Mouse (Mus musculus): ENCODE results near the gene Aldob. TPM values are rescaled to one million over a fixed set of nuclear protein-coding genes. Genes with fewer than 3 reads are reported as not detected.

Aldob gene
- 0.18 TPM in 2 replicates for polyA plus RNA-seq (2015; fragmentation: Nextera tagmentation; extraction: Ambion mirVana)

DNA sequence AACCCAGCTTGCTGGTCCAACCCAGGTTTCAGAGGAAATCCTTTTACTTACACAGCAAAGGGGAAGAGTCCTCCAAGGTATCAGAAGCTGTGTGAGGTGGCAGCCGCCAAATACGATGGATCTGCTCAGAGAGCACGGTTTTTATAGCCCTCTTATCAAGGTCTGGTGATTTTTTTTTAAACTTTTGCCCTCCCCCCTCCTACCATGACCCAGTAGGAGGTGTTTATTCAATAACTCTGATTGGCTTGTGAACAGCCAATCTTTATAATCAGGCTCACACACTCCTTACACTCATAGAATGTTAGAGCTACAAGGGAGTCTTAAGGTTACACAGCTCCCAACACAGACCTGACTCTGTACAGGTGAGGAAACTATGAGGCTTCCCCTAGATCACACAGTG is at the start of gene Aldob:
Gene Aldob (minus strand): TSS at position 164 of the 400 bp plus-strand sequence.
- Histone ChIP-seq H3K4me3 (no peak within 1 kb of the TSS), H3K9ac (replicated peaks) (no peak within 1 kb of the TSS), H3K36me3 (no peaks in the 10 kb centered on the region), H3K4me1 (no peaks in the 10 kb centered on the region), H3K9me3 (no peaks in the 10 kb centered on the region), H3K27me3 (no peaks in the 10 kb centered on the region), H3K27ac (replicated peaks) (no peak within 1 kb of the TSS), H3K4me2 (replicated peaks) (no peak within 1 kb of the TSS)
- 74% methylated on average over 3 of the region's 3 CpGs for WGBS
- no peak for ATAC-seq (replicated peaks)

DNA sequence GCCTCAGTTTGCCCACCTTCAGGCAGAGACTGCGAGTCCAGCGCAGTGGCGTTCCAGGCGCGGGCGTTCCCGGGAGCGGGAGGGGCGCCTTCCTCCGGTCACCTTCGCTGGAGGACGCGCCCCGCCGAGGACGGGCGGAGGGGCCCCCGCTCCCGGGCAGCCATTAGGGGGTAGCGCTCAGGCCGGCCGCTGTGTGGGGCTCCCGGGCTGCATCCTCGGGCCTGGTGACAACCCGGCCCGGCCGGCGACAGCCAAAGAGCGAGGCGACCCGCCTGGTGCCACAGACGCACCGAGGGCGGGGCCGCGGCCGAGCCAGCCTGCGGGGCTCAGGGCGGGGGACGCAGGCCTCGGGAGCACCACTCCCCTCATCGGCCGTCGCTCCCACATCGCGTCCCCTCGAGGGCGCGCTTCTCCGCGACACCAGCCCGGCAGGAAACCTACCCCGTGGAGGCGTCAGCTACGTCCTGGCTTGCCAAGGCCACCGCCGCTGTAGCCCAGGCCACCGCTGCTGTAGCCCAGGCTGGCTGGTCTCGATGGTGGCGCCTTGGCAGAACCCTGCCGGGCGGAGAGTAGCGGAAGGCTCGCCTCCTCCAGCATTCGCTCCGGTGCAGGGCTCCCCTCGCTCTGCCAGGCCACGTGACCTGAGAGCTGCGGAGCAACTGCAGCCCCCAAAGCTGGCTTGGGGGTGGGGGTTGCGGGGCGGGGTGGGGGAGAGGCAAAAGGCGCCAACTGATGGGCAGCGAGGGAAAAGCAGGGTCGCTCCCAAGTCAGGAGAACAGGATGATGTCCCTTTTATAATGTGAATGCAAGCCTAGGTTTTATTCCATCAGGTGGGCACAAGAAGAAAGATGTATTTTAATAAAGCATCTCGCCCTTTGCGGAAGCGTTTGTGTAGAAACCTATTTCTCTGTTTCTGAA is 48.1 kb upstream of the Aldob start, which contains the start of gene Tmem246:
Gene Tmem246 (minus strand): TSS at position 694 of the 918 bp plus-strand sequence.
- peaks cover 10% of the 10 kb centered on the region for H3K4me1 ChIP-seq
- H3K27me3 ChIP-seq: no peaks in the 10 kb centered on the region
- WGBS: under 1% methylated on average over 77 of the region's 77 CpGs
- H3K36me3 ChIP-seq: no peaks in the 10 kb centered on the region
- ATAC-seq (replicated peaks): peak; percentile 96
- no peaks in the 10 kb centered on the region for H3K9me3 ChIP-seq
- H3K9ac ChIP-seq (replicated peaks): peak within 1 kb of the TSS; percentile 74
- peak within 1 kb of the TSS; percentile 83 for H3K27ac ChIP-seq (replicated peaks)
- H3K4me2 ChIP-seq (replicated peaks): peak within 1 kb of the TSS; percentile 89
- H3K4me3 ChIP-seq: peak within 1 kb of the TSS; percentile 86

DNA sequence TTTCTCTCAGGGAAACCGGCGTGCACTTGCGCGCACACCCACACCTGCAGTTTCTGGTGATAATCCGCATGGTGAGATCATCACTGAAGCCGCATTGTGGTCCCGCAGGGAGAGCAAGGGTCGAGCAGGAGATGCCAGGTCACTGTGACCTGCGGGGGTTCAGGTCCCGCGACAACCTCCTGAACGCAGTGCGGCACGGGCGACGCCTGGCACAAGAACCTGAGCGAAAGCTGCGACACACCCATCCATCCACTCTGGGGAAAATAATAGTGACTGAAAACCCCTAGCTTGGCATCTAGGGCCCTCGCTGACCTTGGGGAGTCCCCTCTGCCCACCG is 47.5 kb upstream of the Aldob start:
- ATAC-seq (replicated peaks): no peak; the same call in 1 of the 2 replicates
- peak overlapping the region; percentile 74 for H3K9ac ChIP-seq (replicated peaks)
- H3K4me1 ChIP-seq: peaks cover 10% of the 10 kb centered on the region
- peak overlapping the region; percentile 89 for H3K4me2 ChIP-seq (replicated peaks)
- no peaks in the 10 kb centered on the region for H3K9me3 ChIP-seq
- peak overlapping the region; percentile 83 for H3K27ac ChIP-seq (replicated peaks)
- H3K4me3 ChIP-seq: peak overlapping the region; percentile 86
- 1% methylated on average over 20 of the region's 20 CpGs for WGBS
- H3K36me3 ChIP-seq: no peaks in the 10 kb centered on the region
- H3K27me3 ChIP-seq: no peaks in the 10 kb centered on the region

DNA sequence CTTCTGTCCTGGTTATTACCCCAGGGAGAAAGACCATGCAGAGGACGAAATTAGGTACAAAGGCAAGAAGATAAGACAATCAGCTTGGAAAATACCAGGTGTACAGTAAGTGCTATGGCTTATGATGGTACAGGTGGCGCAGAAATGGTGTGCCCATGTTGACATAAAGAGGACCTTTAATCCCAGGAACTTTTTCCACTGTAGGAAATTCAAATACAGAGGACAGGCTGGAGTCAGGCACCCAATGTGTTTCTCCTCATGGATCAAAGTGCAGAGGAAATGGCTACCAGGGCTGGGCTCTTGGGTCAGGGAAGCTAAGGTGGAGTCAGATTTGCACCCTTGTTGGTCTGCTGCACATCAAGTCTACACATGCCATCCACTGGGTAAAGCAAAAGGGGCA is 40.8 kb upstream of the Aldob start:
- no peaks in the 10 kb centered on the region for H3K4me1 ChIP-seq
- no peak for ATAC-seq (replicated peaks)
- no peaks in the 10 kb centered on the region for H3K9me3 ChIP-seq
- no peak overlapping the region for H3K27ac ChIP-seq (replicated peaks)
- no peak overlapping the region for H3K4me3 ChIP-seq
- 82% methylated on average over 2 of the region's 2 CpGs for WGBS
- peaks cover 18% of the 10 kb centered on the region; the same call in 1 of the 2 replicates for H3K36me3 ChIP-seq
- no peak overlapping the region for H3K9ac ChIP-seq (replicated peaks)
- H3K27me3 ChIP-seq: no peaks in the 10 kb centered on the region
- H3K4me2 ChIP-seq (replicated peaks): no peak overlapping the region

DNA sequence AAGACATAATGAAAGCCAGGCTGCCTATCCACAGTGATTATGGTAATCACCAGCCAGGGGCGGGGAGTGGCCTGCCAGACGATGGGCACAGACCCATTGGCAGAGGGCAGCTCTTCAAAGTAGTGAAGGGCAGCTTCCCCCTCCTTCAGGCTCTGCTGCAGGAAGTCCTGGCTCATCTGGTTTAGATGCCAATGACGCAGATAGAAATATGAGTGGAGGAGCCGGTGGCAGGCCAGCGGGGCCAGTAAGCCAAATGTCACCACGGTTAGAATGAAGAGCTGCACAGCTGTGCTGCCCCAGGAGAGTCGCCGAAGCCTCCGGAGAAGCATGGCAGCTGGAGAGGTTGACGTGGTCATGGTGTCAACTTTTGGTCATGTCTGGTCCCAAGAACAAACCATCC is 37.5 kb upstream of the Aldob start:
- Histone ChIP-seq H3K4me3 (no peak overlapping the region), H3K27ac (replicated peaks) (no peak overlapping the region), H3K9ac (replicated peaks) (no peak overlapping the region), H3K9me3 (no peaks in the 10 kb centered on the region), H3K36me3 (peaks cover 21% of the 10 kb centered on the region; the same call in 1 of the 2 replicates), H3K27me3 (no peaks in the 10 kb centered on the region), H3K4me2 (replicated peaks) (no peak overlapping the region), H3K4me1 (peaks cover 11% of the 10 kb centered on the region)
- no peak for ATAC-seq (replicated peaks)
- WGBS: 94% methylated on average over 10 of the region's 10 CpGs

GRCm38 (mm10) chr4:49585524-49586101 is 36.3 kb upstream of the Aldob start:
- 80% methylated on average over 7 of the region's 7 CpGs for WGBS
- ATAC-seq (replicated peaks): no peak; the same call in 1 of the 2 replicates
- peaks cover 11% of the 10 kb centered on the region for H3K4me1 ChIP-seq

GRCm38 (mm10) chr4:49583965-49584831 is 34.9 kb upstream of the Aldob start:
- ATAC-seq (replicated peaks): no peak
- Histone ChIP-seq H3K4me1 (peaks cover 11% of the 10 kb centered on the region), H3K4me3 (no peak overlapping the region), H3K27me3 (no peaks in the 10 kb centered on the region), H3K9me3 (no peaks in the 10 kb centered on the region), H3K36me3 (peaks cover 21% of the 10 kb centered on the region; the same call in 1 of the 2 replicates), H3K4me2 (replicated peaks) (no peak overlapping the region), H3K9ac (replicated peaks) (no peak overlapping the region), H3K27ac (replicated peaks) (no peak overlapping the region)
- WGBS: 30% methylated on average over 14 of the region's 14 CpGs

More at GRCm38 (mm10) chr4:49585524-49586101, 36.3 kb upstream of the Aldob start:
- no peak overlapping the region for H3K27ac ChIP-seq (replicated peaks)
- peaks cover 21% of the 10 kb centered on the region; the same call in 1 of the 2 replicates for H3K36me3 ChIP-seq
- no peaks in the 10 kb centered on the region for H3K27me3 ChIP-seq
- no peak overlapping the region for H3K9ac ChIP-seq (replicated peaks)
- no peak overlapping the region for H3K4me2 ChIP-seq (replicated peaks)
- H3K9me3 ChIP-seq: no peaks in the 10 kb centered on the region
- no peak overlapping the region for H3K4me3 ChIP-seq

GRCm38 (mm10) chr4:49581256-49581655 is 31.9 kb upstream of the Aldob start:
- H3K9ac ChIP-seq (replicated peaks): no peak overlapping the region
- ATAC-seq (replicated peaks): no peak
- peaks cover 14% of the 10 kb centered on the region; the same call in 1 of the 2 replicates for H3K36me3 ChIP-seq
- 81% methylated on average over 4 of the region's 4 CpGs for WGBS
- H3K27ac ChIP-seq (replicated peaks): no peak overlapping the region
- H3K4me3 ChIP-seq: no peak overlapping the region
- H3K27me3 ChIP-seq: no peaks in the 10 kb centered on the region
- H3K9me3 ChIP-seq: no peaks in the 10 kb centered on the region
- peaks cover 11% of the 10 kb centered on the region for H3K4me1 ChIP-seq
- no peak overlapping the region for H3K4me2 ChIP-seq (replicated peaks)

DNA sequence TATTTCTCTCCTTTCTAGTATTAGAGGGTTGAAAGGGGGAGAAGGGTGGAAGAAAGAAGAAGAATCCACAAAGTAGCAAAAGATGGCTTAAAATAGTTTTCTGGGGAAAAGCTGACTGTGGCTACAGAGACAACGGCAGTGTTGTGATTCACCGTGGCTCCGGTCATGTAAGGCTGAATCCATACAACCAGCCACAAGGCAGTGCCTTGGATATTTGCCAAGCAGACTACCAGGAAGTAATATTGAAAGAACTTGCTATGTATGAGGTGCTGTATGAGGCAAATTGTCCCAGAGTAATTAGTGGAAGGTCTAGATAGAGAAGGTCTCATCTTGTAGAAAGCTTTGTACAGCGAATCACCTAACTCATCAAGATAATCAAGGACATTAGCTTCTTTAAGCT is 22.8 kb upstream of the Aldob start:
- no peaks in the 10 kb centered on the region for H3K9me3 ChIP-seq
- 87% methylated on average over 4 of the region's 4 CpGs for WGBS
- no peaks in the 10 kb centered on the region for H3K27me3 ChIP-seq
- no peak for ATAC-seq (replicated peaks)
- H3K9ac ChIP-seq (replicated peaks): no peak overlapping the region
- H3K4me3 ChIP-seq: no peak overlapping the region
- H3K4me1 ChIP-seq: no peaks in the 10 kb centered on the region
- H3K27ac ChIP-seq (replicated peaks): no peak overlapping the region
- H3K4me2 ChIP-seq (replicated peaks): no peak overlapping the region
- no peaks in the 10 kb centered on the region for H3K36me3 ChIP-seq

- Histone ChIP-seq H3K4me1 (no peaks in the 10 kb centered on the region), H3K27ac (replicated peaks) (no peak overlapping the region), H3K36me3 (no peaks in the 10 kb centered on the region), H3K4me2 (replicated peaks) (no peak overlapping the region), H3K9ac (replicated peaks) (no peak overlapping the region), H3K27me3 (no peaks in the 10 kb centered on the region), H3K9me3 (no peaks in the 10 kb centered on the region), H3K4me3 (no peak overlapping the region)
- WGBS: 21% methylated on average over 3 of the region's 3 CpGs
- ATAC-seq (replicated peaks): peak; percentile 76
Measured at GRCm38 (mm10) chr4:49567613-49568012, 18.3 kb upstream of the Aldob start.

- Histone ChIP-seq H3K27me3 (no peaks in the 10 kb centered on the region), H3K4me3 (no peak overlapping the region), H3K4me1 (peaks cover 11% of the 10 kb centered on the region), H3K36me3 (no peaks in the 10 kb centered on the region), H3K4me2 (replicated peaks) (peak overlapping the region; percentile 24), H3K9ac (replicated peaks) (no peak overlapping the region), H3K9me3 (no peaks in the 10 kb centered on the region), H3K27ac (replicated peaks) (no peak overlapping the region)
- ATAC-seq (replicated peaks): peak; percentile 95
- 61% methylated on average over 20 of the region's 20 CpGs for WGBS
Measured at GRCm38 (mm10) chr4:49559915-49560772, 10.8 kb upstream of the Aldob start.

All from forebrain, embryonic 15.5 days (tissue).